Mouse (Mus musculus): Measurements from ENCODE around the gene Mfsd4a. TPM values are rescaled to one million over a fixed set of nuclear protein-coding genes. Genes with fewer than 3 reads are reported as not detected.
A peak's percentile ranks its signal among the peaks of the same experiment; 100 is the strongest.

Mfsd4a gene
- polyA plus RNA-seq, 1 experiment from 2014 or later: 8.7 TPM

- ATAC-seq (ENCODE audit: low FRiP score): no peak
- H3K4me2 ChIP-seq: no peak overlapping the region
- no peaks in the 10 kb centered on the region for H3K9me3 ChIP-seq (ENCODE audit: control insufficient read depth, low read length)
- 86% methylated on average over 6 of the region's 6 CpGs for WGBS
- peak; percentile 54 for DNase-seq (ENCODE audit: low spot score, missing footprints)
- no peaks in the 10 kb centered on the region for H3K27me3 ChIP-seq (ENCODE audit: control insufficient read depth, insufficient read depth, low read length)
- H3K27ac ChIP-seq (ENCODE audit: low read depth, low read length): no peak overlapping the region
- H3K36me3 ChIP-seq (ENCODE audit: control insufficient read depth, insufficient read depth, low read length): no peaks in the 10 kb centered on the region
- no peak overlapping the region for H3K9ac ChIP-seq (ENCODE audit: low read length)
- peaks cover 13% of the 10 kb centered on the region for H3K4me1 ChIP-seq (ENCODE audit: control insufficient read depth, insufficient read depth, low read length)
- no peak overlapping the region for H3K4me3 ChIP-seq (ENCODE audit: low read depth, low read length)
Measured at GRCm38 (mm10) chr1:132004574-132005180, 63.2 kb downstream of the Mfsd4a start.

GRCm38 (mm10) chr1:132003817-132004216 lies 64.0 kb downstream of the Mfsd4a start:
- H3K4me1 ChIP-seq (ENCODE audit: control insufficient read depth, insufficient read depth, low read length): peaks cover 7% of the 10 kb centered on the region
- no peak for ATAC-seq (ENCODE audit: low FRiP score)
- H3K27me3 ChIP-seq (ENCODE audit: control insufficient read depth, insufficient read depth, low read length): no peaks in the 10 kb centered on the region
- 71% methylated on average over 1 of the region's 1 CpGs for WGBS
- H3K9ac ChIP-seq (ENCODE audit: low read length): no peak overlapping the region
- no peaks in the 10 kb centered on the region for H3K9me3 ChIP-seq (ENCODE audit: control insufficient read depth, low read length)
- H3K27ac ChIP-seq (ENCODE audit: low read depth, low read length): no peak overlapping the region
- no peak for DNase-seq (ENCODE audit: low spot score, missing footprints)
- H3K36me3 ChIP-seq (ENCODE audit: control insufficient read depth, insufficient read depth, low read length): no peaks in the 10 kb centered on the region
- H3K4me2 ChIP-seq: no peak overlapping the region
- H3K4me3 ChIP-seq (ENCODE audit: low read depth, low read length): no peak overlapping the region

GRCm38 (mm10) chr1:132003111-132003510 lies 64.8 kb downstream of the Mfsd4a start:
- Histone ChIP-seq H3K9me3 (ENCODE audit: control insufficient read depth, low read length) (no peaks in the 10 kb centered on the region), H3K9ac (ENCODE audit: low read length) (no peak overlapping the region), H3K27me3 (ENCODE audit: control insufficient read depth, insufficient read depth, low read length) (no peaks in the 10 kb centered on the region), H3K4me3 (ENCODE audit: low read depth, low read length) (no peak overlapping the region), H3K4me1 (ENCODE audit: control insufficient read depth, insufficient read depth, low read length) (peaks cover 4% of the 10 kb centered on the region), H3K36me3 (ENCODE audit: control insufficient read depth, insufficient read depth, low read length) (no peaks in the 10 kb centered on the region), H3K4me2 (no peak overlapping the region), H3K27ac (ENCODE audit: low read depth, low read length) (no peak overlapping the region)
- peak; percentile 72 for DNase-seq (ENCODE audit: low spot score, missing footprints)
- WGBS: 69% methylated on average over 2 of the region's 2 CpGs
- ATAC-seq (ENCODE audit: low FRiP score): no peak

GRCm38 (mm10) chr1:132001880-132002330 lies 66.0 kb downstream of the Mfsd4a start:
- H3K4me2 ChIP-seq: no peak overlapping the region
- WGBS: 93% methylated on average over 4 of the region's 4 CpGs
- H3K36me3 ChIP-seq (ENCODE audit: control insufficient read depth, insufficient read depth, low read length): no peaks in the 10 kb centered on the region
- DNase-seq (ENCODE audit: low spot score, missing footprints) (no peak), ATAC-seq (ENCODE audit: low FRiP score) (no peak)
- H3K27me3 ChIP-seq (ENCODE audit: control insufficient read depth, insufficient read depth, low read length): no peaks in the 10 kb centered on the region
- no peaks in the 10 kb centered on the region for H3K9me3 ChIP-seq (ENCODE audit: control insufficient read depth, low read length)
- no peak overlapping the region for H3K4me3 ChIP-seq (ENCODE audit: low read depth, low read length)
- H3K9ac ChIP-seq (ENCODE audit: low read length): no peak overlapping the region
- H3K27ac ChIP-seq (ENCODE audit: low read depth, low read length): no peak overlapping the region
- peaks cover 4% of the 10 kb centered on the region for H3K4me1 ChIP-seq (ENCODE audit: control insufficient read depth, insufficient read depth, low read length)

GRCm38 (mm10) chr1:132000506-132000905 lies 67.4 kb downstream of the Mfsd4a start:
- ATAC-seq (ENCODE audit: low FRiP score): no peak
- H3K27ac ChIP-seq (ENCODE audit: low read depth, low read length): no peak overlapping the region
- no peaks in the 10 kb centered on the region for H3K9me3 ChIP-seq (ENCODE audit: control insufficient read depth, low read length)
- no peak for DNase-seq (ENCODE audit: low spot score, missing footprints)
- H3K4me1 ChIP-seq (ENCODE audit: control insufficient read depth, insufficient read depth, low read length): no peaks in the 10 kb centered on the region
- H3K36me3 ChIP-seq (ENCODE audit: control insufficient read depth, insufficient read depth, low read length): no peaks in the 10 kb centered on the region
- H3K4me2 ChIP-seq: no peak overlapping the region
- no peaks in the 10 kb centered on the region for H3K27me3 ChIP-seq (ENCODE audit: control insufficient read depth, insufficient read depth, low read length)
- H3K4me3 ChIP-seq (ENCODE audit: low read depth, low read length): no peak overlapping the region
- H3K9ac ChIP-seq (ENCODE audit: low read length): no peak overlapping the region

- Histone ChIP-seq H3K4me1 (ENCODE audit: control insufficient read depth, insufficient read depth, low read length) (no peaks in the 10 kb centered on the region), H3K9me3 (ENCODE audit: control insufficient read depth, low read length) (no peaks in the 10 kb centered on the region), H3K27me3 (ENCODE audit: control insufficient read depth, insufficient read depth, low read length) (no peaks in the 10 kb centered on the region), H3K9ac (ENCODE audit: low read length) (no peak overlapping the region), H3K36me3 (ENCODE audit: control insufficient read depth, insufficient read depth, low read length) (no peaks in the 10 kb centered on the region), H3K4me2 (no peak overlapping the region), H3K4me3 (ENCODE audit: low read depth, low read length) (no peak overlapping the region), H3K27ac (ENCODE audit: low read depth, low read length) (no peak overlapping the region)
- ATAC-seq (ENCODE audit: low FRiP score) (no peak), DNase-seq (ENCODE audit: low spot score, missing footprints) (peak; percentile 92)
- 27% methylated on average over 4 of the region's 4 CpGs for WGBS
Measured at GRCm38 (mm10) chr1:131995062-131995461, 72.8 kb downstream of the Mfsd4a start.

- 84% methylated on average over 12 of the region's 12 CpGs for WGBS
- Histone ChIP-seq H3K27me3 (ENCODE audit: control insufficient read depth, insufficient read depth, low read length) (no peaks in the 10 kb centered on the region), H3K36me3 (ENCODE audit: control insufficient read depth, insufficient read depth, low read length) (no peaks in the 10 kb centered on the region), H3K4me1 (ENCODE audit: control insufficient read depth, insufficient read depth, low read length) (no peaks in the 10 kb centered on the region), H3K4me2 (no peak overlapping the region), H3K27ac (ENCODE audit: low read depth, low read length) (no peak overlapping the region), H3K9ac (ENCODE audit: low read length) (no peak overlapping the region), H3K9me3 (ENCODE audit: control insufficient read depth, low read length) (no peaks in the 10 kb centered on the region), H3K4me3 (ENCODE audit: low read depth, low read length) (no peak overlapping the region)
- no peak for ATAC-seq (ENCODE audit: low FRiP score)
- DNase-seq (ENCODE audit: low spot score, missing footprints): no peak
Measured at GRCm38 (mm10) chr1:131993169-131994040, 74.5 kb downstream of the Mfsd4a start.

GRCm38 (mm10) chr1:131992561-131993001 lies 75.3 kb downstream of the Mfsd4a start:
- H3K4me1 ChIP-seq (ENCODE audit: control insufficient read depth, insufficient read depth, low read length): no peaks in the 10 kb centered on the region
- no peak overlapping the region for H3K9ac ChIP-seq (ENCODE audit: low read length)
- no peak overlapping the region for H3K4me3 ChIP-seq (ENCODE audit: low read depth, low read length)
- no peaks in the 10 kb centered on the region for H3K27me3 ChIP-seq (ENCODE audit: control insufficient read depth, insufficient read depth, low read length)
- no peak for ATAC-seq (ENCODE audit: low FRiP score)
- no peak overlapping the region for H3K27ac ChIP-seq (ENCODE audit: low read depth, low read length)
- H3K9me3 ChIP-seq (ENCODE audit: control insufficient read depth, low read length): no peaks in the 10 kb centered on the region
- 84% methylated on average over 7 of the region's 7 CpGs for WGBS
- H3K36me3 ChIP-seq (ENCODE audit: control insufficient read depth, insufficient read depth, low read length): no peaks in the 10 kb centered on the region
- no peak overlapping the region for H3K4me2 ChIP-seq
- DNase-seq (ENCODE audit: low spot score, missing footprints): no peak

GRCm38 (mm10) chr1:131990083-131990760 lies 77.6 kb downstream of the Mfsd4a start:
- ATAC-seq (ENCODE audit: low FRiP score): no peak

More at GRCm38 (mm10) chr1:131990083-131990760, 77.6 kb downstream of the Mfsd4a start:
- H3K27ac ChIP-seq (ENCODE audit: low read depth, low read length): no peak overlapping the region
- DNase-seq (ENCODE audit: low spot score, missing footprints): no peak
- H3K36me3 ChIP-seq (ENCODE audit: control insufficient read depth, insufficient read depth, low read length): no peaks in the 10 kb centered on the region
- H3K4me2 ChIP-seq: no peak overlapping the region
- H3K4me3 ChIP-seq (ENCODE audit: low read depth, low read length): no peak overlapping the region
- no peak overlapping the region for H3K9ac ChIP-seq (ENCODE audit: low read length)
- no peaks in the 10 kb centered on the region for H3K4me1 ChIP-seq (ENCODE audit: control insufficient read depth, insufficient read depth, low read length)
- 90% methylated on average over 9 of the region's 9 CpGs for WGBS
- H3K9me3 ChIP-seq (ENCODE audit: control insufficient read depth, low read length): no peaks in the 10 kb centered on the region
- H3K27me3 ChIP-seq (ENCODE audit: control insufficient read depth, insufficient read depth, low read length): no peaks in the 10 kb centered on the region

Data from midbrain, embryonic 11.5 days (tissue).